Mouse (Mus musculus) small intestine, adult 2 months (tissue): ENCODE measurements at regions not wholly inside any gene's neighbourhood (a gene's known extent, or its start where the extent isn't known, plus 50 kb on each side); places are given as distances from the start of the nearest gene placed in this dataset.

Experiments used
- CTCF ChIP-seq: fragments of 200-500 bp; IDR thresholded peaks from 2 replicates; pipeline ENCODE4 v1.5.1; 2012; ENCODE audit warnings: low read depth, mild to moderate bottlenecking, control low read depth, inconsistent platforms, low read length, moderate library complexity, mixed read lengths; ENCODE audit not compliant: insufficient replicate concordance, insufficient read length; ENCODE audit errors: extremely low read depth
- POLR2A ChIP-seq: fragments of 200-500 bp; IDR thresholded peaks from 2 replicates; pipeline ENCODE4 v1.6.1; 2012; ENCODE audit warnings: low read depth, mild to moderate bottlenecking, control low read depth, inconsistent platforms, low read length, moderate library complexity

DNA sequence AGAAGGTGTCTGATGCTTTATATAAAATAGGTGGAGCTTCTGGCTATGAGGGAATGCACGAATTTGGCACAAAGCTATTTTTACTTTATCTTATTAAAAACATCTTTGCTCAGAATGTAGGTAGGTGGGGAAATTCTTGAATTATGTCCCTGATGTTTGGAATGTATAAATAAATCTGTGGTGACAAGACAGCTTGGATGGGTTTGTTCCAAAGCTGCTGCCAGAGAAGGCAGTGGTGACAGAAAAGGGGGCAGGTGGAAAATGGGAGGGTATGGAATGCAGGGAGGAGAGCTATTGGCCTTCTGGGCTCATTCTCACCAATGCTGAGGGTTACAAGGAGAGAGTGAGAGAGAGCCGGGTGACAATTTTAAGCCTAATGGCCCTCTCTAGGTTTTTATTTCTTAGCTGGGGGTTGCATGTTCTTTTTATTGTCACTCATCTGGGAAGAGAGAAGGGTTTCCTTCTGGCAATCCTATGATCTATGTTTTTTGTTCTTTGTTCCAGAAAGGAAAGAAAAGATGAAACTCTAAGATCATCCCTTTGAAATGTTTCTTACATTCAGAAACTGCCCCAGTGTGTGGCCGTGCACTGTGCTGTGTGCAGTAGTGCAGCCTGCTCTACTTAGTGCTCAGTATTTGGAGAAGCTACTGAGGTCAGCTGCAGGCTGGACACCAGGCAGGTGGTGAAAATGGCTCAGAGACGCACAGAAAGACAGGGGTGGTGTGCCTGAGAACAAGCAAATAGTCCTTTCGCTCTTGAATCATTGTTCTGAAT lies 205.2 kb upstream of the Fam92a start:
- TF ChIP-seq CTCF (no peak), POLR2A (no peak)
